Mouse (Mus musculus) heart, postnatal 36 days (tissue): ENCODE measurements around the gene Katnb1. TPM values are rescaled to one million over a fixed set of nuclear protein-coding genes. Genes with fewer than 3 reads are reported as not detected.

Experiments used
- DNase-seq, 2 experiments: peaks; one replicate each; pipeline ENCODE4 v3.0.0; 2021 to 2022
- intact Hi-C: fragments of 180-260 bp; cut with DNase I; formaldehyde crosslinking; loops from one replicate; pipeline ENCODE4 v1.15.1; 2025
- total RNA-seq, 2 experiments: library from RNA; stranded (reverse); gene quantifications; 2 replicates each; pipeline ENCODE4 v1.2.3; 2021

Katnb1 gene
- total RNA-seq = 1 to 10 TPM; 7.2 to 7.5 TPM

DNA sequence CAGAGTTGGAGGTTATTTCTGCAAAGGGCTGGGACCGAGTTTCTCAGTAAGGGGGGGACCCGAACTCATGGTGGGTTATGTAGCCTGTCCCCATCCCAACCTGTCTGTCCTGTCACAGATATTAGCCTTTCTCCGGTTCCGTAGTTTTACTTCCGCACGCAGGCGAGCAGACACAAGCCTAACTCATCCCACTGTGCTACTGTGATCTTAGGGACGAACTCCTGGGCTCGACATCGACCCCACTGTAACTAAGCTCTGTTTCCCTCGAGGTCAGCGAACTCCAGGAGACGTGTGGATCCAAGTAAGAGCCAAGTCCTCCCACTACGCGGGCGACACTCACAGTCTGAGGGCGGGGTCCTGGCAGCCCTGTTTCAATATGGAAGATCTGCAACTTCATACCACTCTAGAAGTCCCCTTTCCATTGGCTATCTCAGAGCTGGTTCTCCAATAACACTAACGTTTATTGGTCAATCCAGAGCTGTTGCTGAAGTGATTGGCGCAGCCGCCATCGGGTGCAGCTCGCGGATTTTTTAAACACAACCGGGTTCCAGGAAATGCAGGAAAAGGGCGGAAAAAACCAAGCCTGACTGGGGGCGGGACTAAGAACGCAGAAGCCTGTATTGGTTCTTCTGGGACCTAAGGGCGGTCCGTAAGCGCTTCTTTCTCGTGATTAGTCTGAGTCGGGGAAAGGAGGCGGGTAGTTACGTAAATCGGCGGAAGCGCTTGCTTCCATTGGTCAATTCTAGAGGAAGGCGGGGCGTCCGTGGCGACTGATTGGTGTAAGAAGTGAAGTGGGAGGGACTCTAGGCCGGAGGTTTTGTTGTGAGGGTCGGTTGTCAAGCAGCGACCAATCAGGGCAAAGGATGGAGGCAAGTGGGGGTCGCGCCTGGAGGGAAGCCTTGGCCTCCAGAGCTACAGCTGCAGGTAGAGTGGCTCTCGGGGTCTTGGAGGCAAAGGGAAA lies at the start of gene Katnb1:
TSS of gene Katnb1 (plus strand) at position 806 of the 961 bp plus-strand sequence.
- intact Hi-C loops = loop anchor here (1.0 kb wide), 1 partner anchor 130 kb away; no protein-coding TSS in a partner anchor
- peak; percentile 93 for DNase-seq

- intact Hi-C loops = no loop called here
- DNase-seq = no peak
Measured at GRCm38 (mm10) chr8:95037106-95037925, 43.7 kb upstream of the Katnb1 start.

DNA sequence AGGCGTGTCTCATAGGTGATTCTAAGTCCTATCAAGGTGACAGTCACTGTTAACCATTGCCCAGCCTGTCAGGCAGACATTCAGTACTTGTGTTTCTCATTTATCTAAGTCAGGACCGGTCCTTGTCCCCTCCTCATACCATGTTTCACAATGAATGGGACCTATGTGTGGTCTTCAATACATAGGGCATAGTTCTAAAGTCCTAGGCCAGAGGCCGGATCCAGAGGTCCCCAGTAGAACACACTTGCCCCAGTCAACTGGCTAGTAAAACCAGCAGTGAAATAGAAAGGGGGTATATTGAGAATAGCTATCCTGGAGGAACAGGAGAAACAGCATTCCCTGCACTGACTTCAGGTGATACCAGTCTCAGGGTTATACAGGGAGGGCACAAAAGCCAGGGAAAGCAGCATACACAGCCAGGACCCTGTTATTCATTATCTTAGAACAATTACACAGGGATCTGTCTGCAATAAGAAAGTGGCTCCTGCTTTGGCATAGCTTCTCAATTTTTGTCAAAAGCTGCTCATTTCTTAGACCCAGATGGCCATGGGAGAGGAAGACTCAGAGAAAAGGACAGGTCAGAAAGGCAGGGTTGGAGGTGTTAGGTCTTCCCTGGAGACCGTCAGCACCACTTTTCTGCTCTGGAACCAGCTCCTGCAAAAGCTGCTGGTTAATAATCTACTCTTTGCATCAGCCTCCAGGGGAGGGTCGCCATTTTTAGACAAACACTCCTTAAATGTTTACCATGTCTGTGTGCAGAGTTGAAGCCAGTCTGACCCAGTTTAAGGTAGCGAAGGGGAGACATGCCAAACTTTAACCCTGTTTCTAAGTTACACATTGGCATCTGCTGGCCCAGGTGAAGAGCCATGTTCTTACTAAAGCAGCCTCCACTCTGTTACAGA lies 38.9 kb upstream of the Katnb1 start:
- intact Hi-C loops = no loop called here
- no peak for DNase-seq

DNA sequence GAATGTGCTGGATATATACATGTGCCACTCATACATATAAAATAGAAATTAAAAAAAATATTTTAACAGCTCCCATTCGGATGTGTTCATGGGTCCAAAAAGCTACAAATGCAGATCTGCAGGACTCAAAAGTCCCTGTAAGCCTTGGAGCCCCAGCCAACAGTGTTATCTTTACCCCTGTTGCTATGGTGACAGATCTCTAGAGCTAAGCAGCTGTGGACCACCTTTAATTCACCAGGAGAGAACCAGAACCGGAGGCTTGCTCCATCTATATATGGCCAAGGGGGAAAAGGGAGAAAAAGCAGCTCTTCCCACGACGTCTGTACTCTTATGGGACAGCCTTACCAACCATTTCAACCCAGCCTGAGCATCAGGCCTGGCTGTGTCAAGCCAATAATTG lies 36.2 kb upstream of the Katnb1 start:
- DNase-seq = no peak
- intact Hi-C loops = no loop called here

DNA sequence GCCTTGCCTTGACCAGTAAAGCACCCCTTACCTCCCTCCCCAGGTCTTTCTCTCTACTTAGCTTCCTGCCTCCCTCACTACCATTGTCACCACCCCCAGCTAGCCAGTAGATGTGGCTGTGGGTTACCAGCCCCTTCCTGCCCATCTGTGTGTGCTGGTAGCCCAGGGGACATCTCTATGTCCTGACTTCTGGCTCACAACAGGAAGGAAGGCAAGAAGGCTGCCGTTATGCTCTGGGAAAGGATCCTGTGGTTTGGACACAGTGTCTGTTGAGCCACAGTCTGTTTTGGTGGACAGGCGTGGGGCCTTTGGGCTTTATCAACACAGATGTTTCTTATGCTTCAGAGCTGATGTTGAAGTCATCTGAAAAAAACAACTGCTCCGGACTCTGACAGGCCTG lies 34.0 kb upstream of the Katnb1 start:
- no peak for DNase-seq
- intact Hi-C loops = no loop called here

DNA sequence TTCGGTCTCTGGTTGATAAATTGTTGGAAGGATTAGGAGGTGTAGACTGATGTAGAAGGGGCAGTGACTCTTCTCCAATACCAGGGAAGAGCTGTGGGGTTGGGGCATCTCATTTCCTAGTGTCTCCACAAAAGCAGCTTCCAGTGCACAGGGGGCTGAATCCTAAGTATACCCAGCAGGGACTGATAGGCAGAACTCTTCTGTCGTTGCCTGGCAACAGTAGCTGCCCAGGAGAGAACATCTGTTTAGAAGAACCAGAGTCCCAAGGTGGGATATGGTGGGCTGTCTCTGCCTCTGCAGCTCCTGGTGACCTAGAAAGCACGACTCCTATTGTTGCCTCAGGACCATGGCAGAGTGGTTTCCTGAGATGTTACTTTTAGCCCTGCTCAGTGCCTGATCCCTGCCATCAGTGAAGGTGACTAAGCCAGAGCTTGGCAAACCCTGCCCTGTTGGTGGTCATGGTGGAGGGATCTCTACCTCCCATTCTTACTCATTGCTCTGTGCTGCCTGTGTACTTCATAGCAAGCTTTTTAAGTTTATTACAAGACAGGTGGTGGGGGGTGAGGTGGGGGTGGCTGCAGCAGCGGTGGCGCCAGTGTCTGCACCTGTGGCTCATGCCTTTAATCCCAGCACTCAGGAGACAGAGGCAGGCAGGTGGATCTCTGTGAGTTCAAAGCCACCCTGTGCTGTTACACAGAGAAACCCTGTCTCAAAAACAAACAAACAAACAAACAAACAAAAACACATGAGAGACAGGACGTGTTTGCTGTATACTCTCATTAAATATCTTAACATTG lies 32.9 kb upstream of the Katnb1 start:
- no peak for DNase-seq
- intact Hi-C loops = no loop called here

DNA sequence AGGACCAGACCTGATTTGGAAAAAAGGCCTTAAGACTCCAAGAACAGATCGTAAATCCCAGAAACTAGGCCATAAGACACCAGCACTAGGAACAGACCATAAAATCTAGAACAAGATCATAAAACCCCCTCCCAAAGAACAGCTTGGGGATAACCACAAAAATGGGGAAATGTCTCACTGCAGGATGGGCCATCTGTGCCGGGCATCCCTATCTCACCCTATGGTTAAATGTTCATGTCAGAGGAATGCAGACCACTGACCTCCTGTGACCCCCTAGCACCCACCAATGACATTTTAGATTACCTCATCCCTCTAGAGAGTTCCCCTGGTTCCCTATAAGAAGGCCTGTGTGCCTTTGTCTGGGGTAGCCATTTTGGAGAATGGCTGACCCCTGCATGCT lies 31.4 kb upstream of the Katnb1 start:
- no peak for DNase-seq

DNA sequence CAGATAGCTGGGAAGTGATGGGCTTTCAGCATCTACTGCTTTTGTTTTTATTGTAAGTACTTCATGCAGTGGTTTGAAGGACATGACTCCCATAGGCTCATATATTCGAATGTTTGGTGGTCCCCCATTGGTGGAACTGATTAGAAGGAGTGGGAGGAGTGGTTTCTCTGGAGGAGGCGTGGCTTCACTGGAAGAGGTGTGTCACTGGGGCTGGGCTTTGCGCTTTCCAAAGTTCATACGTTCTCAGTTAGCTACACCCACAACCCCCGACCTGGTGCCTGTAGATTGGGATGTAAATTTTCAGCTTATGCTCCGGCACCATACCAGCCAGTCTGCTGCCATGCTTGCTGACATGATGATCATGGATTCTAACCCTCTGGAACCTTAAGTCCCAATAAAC lies 26.5 kb upstream of the Katnb1 start:
- no peak for DNase-seq
- intact Hi-C loops = no loop called here

More for the DNA sequence above, 31.4 kb upstream of the Katnb1 start:
- intact Hi-C loops = no loop called here

GRCm38 (mm10) chr8:95054927-95055510 lies 26.0 kb upstream of the Katnb1 start, which contains the start of gene Drc7:
TSS of gene Drc7 (plus strand) at chr8:95055103.
- DNase-seq = no peak
- intact Hi-C loops = no loop called here

GRCm38 (mm10) chr8:95056414-95056813 lies 24.6 kb upstream of the Katnb1 start:
- DNase-seq = no peak
- intact Hi-C loops = no loop called here

GRCm38 (mm10) chr8:95058661-95059060 lies 22.3 kb upstream of the Katnb1 start:
- intact Hi-C loops = no loop called here
- DNase-seq = no peak

- intact Hi-C loops = no loop called here
- no peak for DNase-seq
Measured at GRCm38 (mm10) chr8:95059812-95060533, 21.0 kb upstream of the Katnb1 start.

DNA sequence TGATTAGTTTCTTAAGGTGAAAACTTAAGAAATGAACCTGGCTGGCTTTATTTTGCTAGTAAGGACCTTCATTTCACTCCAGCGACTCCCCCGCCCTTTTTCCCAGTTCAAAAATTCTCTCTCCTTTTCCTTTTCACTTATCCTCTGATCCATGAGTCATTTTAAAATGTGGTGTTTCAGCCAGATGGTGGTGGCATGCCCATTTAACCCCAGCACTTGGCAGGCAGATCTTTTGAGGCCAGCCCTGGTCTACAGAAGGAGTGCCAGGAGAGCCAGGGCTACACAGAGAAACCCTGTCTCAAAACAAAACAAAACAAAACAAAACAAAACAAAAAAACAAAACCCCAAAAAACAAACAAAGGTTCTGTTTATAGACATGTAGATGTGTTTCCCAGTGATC lies 16.5 kb upstream of the Katnb1 start:
- intact Hi-C loops = no loop called here
- DNase-seq = no peak

DNA sequence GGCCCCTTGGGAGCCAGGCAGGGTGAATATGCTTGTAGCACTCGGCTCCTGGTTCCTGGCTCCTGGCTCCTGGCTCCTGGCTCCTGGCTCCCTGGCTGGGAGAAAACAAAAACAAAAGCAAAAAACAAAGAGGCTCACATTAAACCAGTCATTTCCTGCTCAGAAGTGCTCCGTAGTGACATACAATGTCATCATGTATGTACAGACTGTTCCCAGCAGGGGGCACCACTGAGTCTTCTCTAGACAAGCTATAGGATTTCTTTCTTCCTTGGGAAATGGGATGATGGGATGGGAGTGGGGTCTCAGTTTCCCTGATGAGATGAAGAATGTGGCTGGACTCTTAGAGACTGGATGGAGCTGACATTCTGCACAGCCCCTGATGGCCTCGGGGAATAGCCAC lies 13.4 kb upstream of the Katnb1 start:
- intact Hi-C loops = loop anchor here (5.0 kb wide), 1 partner anchor 115 kb away; no protein-coding TSS in a partner anchor
- DNase-seq = peak; percentile 35 to 68

DNA sequence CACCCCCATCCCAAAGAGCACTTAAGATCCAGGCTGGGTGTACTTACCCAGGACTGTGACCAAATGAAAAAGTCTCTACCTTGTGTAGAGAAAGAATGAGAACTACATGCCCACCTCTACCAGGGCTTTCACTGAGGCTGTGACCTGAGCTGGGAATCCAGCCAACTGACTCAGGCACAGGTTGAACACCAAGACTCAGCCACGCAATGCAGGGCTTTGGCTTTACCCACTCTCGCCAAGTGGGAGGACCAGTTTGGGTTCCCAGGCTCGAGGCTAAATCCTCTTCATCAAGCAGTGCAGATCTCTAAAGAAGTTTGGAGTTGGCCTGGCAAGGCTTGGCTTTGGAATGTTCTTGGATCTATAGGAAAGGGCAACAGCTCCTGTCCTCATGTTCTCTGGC lies 5.5 kb upstream of the Katnb1 start:
- intact Hi-C loops = no loop called here
- DNase-seq = no peak

- DNase-seq = no peak
- intact Hi-C loops = no loop called here
Measured at GRCm38 (mm10) chr8:95076151-95076550, 4.8 kb upstream of the Katnb1 start.

- DNase-seq = no peak
- intact Hi-C loops = no loop called here
Measured at GRCm38 (mm10) chr8:95078055-95078454, 2.9 kb upstream of the Katnb1 start.

DNA sequence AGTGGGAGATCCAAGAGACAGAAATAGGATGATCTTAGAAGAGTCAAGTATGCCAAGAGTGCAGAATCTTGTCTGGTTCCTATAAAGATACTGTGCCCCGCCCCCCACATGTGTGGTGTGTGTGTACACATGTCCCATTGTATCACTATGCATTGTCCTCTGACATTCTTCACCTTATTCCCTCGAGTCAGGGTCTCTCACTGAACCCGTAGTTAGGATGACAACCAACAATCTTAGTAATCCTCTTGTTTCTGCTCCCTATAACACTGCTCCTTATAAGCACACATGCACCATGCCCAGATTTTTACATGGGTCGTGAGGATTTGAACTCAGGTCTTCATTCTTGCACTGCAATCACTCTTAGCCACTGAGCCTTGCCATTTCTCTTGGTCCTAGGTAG lies 1.7 kb upstream of the Katnb1 start:
- no peak for DNase-seq
- intact Hi-C loops = no loop called here
